Mouse (Mus musculus): ENCODE measurements around the gene Zswim8. TPM values are rescaled to one million over a fixed set of nuclear protein-coding genes. Genes with fewer than 3 reads are reported as not detected.
A peak's percentile ranks its signal among the peaks of the same experiment; 100 is the strongest.

Zswim8 gene
- total RNA-seq, 1 experiment from 2014 or later: 36.0 TPM

DNA sequence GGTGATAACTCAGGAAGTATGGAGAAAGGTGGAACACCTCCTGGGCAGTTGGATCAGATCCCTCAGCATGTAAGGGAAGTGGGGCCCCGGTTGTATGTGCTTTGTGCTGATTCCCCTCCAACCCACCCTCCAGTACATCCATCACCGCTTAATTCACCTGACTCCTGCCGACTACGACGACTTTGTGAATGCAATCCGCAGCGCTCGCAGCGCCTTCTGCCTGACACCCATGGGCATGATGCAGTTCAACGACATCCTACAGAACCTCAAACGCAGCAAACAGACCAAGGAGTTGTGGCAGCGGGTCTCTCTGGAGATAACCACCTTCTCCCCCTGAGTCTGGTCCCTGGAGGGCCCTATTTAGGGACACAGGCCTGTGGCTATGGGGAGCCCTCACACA lies 15.7 kb downstream of the Zswim8 start:
- no peak for ATAC-seq (replicated peaks; ENCODE audit: insufficient number of reproducible peaks, low FRiP score, low TSS enrichment, poor library complexity, severe bottlenecking)

DNA sequence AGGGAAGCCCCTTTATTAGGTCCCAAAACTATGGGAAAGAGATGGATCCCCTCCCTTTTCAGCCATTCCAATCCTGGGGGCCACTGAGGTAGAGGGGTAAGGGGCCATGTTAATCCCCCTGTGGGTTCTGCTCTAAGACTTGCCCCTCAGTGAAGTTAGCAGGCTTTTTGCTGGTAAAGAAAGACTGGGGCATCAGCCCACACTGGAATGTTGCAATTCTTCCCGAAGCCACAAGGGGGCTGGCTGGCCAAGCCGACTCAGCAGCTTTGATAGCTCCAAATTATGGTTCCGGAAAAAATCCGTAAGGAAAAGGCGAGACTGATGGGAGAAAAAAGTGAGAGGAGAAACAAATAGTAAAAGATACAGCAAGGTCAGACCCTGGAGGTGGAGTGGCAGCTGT lies 16.7 kb downstream of the Zswim8 start:
- no peak for ATAC-seq (replicated peaks; ENCODE audit: insufficient number of reproducible peaks, low FRiP score, low TSS enrichment, poor library complexity, severe bottlenecking)

- ATAC-seq (replicated peaks; ENCODE audit: insufficient number of reproducible peaks, low FRiP score, low TSS enrichment, poor library complexity, severe bottlenecking): no peak
These were observed 18.4 kb downstream of the Zswim8 start for GRCm38 (mm10) chr14:20725660-20726339.

- no peak for ATAC-seq (replicated peaks; ENCODE audit: insufficient number of reproducible peaks, low FRiP score, low TSS enrichment, poor library complexity, severe bottlenecking)
These were observed 22.5 kb downstream of the Zswim8 start for GRCm38 (mm10) chr14:20729871-20730270.

DNA sequence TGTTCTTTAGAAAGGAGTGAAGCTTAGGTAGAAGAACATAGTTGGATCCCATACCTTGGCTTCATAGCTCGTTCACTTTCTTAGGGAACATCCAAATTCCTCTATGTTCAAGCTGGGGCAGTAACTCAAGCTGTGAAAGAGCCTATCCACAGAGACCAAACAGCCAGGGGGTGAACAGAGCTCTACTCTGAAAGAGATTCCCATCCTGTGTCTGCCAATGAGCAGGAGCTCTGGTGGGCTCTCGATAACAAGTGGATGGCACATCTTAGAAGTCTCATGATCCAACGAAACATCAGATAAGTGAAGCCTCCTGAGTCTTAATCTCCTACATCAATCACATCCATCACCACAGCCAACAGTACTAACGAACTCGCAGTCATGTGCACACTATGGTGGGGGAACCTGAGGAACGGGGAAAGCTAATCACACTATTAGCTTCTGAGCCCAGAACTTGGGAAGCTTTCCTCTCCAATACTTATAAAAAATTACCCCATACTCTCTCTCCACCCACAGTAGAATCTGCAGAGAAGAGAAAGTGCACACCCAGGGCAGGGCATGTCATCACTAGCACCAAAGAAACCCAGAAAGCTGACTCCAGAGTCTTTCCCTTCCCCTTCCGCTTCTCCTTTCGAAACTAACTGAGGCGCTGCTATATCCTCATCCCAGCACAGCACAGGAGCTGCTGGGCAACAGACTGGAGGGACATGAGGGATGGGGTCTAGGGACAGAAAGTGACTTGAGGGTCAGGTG lies 23.7 kb downstream of the Zswim8 start:
- no peak; the same call in 1 of the 2 replicates for ATAC-seq (replicated peaks; ENCODE audit: insufficient number of reproducible peaks, low FRiP score, low TSS enrichment, poor library complexity, severe bottlenecking)

DNA sequence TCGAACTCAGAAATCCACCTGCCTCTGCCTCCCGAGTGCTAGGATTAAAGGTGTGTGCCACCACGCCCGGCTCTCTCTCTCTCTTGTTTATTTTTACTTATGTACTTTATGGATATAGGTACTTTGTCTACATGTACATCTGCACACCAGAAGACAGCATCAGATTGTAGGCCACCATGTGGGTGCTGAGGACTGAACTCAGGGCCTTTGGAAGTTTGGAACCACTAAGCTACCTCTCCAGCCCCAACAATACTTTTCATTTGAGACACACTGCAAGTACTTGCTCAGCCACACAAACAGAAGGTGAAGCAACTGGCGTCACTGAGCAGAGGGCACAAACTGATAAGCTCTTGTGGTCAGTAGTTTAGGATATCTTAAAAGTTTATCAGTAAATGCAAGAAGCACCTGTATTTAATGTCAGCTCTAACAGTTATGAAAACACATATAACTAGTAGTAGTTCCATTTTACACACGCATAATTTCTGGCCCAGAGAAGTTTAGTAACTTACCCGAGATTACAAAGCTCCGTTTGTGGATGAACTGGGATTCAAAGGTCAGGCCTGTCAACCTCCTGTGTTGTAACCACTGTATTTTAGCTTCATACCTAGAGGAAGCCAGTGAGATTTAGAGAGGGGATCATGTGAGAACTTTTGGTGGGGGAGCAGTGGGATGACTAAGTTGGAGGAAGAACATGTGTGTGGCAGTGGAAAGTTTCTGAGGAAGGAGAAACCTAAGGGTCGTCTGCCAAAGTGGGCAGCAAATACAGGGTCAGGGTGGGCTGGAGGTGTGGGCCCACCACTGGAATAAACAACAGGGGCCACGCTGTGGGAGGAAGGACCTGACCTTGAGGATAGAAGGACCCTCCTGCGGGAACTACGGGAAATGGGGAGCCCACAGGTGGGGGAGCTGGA lies 25.9 kb downstream of the Zswim8 start:
- no peak for ATAC-seq (replicated peaks; ENCODE audit: insufficient number of reproducible peaks, low FRiP score, low TSS enrichment, poor library complexity, severe bottlenecking)

DNA sequence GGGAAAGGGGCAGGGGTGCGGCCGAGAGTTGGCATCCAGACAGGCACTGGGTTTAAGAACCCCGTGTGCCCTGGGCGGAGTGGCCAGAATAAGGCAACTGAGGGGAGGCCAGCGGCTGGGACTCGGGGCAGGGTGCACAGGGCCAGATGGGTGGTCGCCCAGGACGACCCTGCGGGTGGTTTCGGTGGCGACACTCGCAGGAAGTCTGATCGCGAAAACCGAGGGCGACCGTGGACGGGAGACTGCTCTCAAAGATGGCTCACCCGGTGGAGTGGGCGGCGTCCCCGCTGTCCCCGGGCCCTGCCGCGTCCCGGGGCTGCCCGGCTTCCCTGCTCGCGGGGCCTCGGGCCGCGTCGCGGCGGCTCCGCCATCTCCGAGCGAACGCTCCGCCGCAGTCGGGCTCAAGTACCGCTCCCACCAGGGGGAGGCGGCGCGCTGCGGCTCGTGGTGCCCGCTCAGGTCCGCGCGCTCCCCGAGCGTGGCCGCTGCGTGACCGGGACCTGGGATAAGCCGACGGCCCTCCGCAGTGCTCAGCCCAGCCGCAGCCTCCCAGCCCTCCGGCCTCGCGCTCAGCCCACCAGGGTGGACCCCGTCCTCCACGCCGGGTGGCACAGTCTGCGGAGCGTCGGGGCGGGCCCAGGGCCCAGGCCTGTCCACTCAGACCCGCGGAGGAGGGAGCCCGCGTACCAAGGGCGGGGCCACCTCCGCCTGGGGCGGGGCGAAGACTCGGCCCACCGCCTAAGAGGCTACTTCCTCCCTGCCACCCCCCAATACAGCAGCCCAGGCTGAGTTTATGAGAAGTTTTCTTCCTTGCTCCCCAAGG lies 26.8 kb downstream of the Zswim8 start, which contains the start of gene Ndst2:
Gene Ndst2 (minus strand): TSS at position 611 of the 823 bp plus-strand sequence.
- peak; percentile 83 for ATAC-seq (replicated peaks; ENCODE audit: insufficient number of reproducible peaks, low FRiP score, low TSS enrichment, poor library complexity, severe bottlenecking)

- ATAC-seq (replicated peaks; ENCODE audit: insufficient number of reproducible peaks, low FRiP score, low TSS enrichment, poor library complexity, severe bottlenecking): no peak
These were observed 27.7 kb downstream of the Zswim8 start for GRCm38 (mm10) chr14:20735052-20735451.

GRCm38 (mm10) chr14:20735892-20736390 lies 28.6 kb downstream of the Zswim8 start:
- ATAC-seq (replicated peaks; ENCODE audit: insufficient number of reproducible peaks, low FRiP score, low TSS enrichment, poor library complexity, severe bottlenecking): no peak

- peak; percentile 25; the same call in 1 of the 2 replicates for ATAC-seq (replicated peaks; ENCODE audit: insufficient number of reproducible peaks, low FRiP score, low TSS enrichment, poor library complexity, severe bottlenecking)
These were observed 30.0 kb downstream of the Zswim8 start for GRCm38 (mm10) chr14:20737306-20737705.

- ATAC-seq (replicated peaks; ENCODE audit: insufficient number of reproducible peaks, low FRiP score, low TSS enrichment, poor library complexity, severe bottlenecking): no peak
These were observed 31.2 kb downstream of the Zswim8 start for GRCm38 (mm10) chr14:20738511-20738910.

- ATAC-seq (replicated peaks; ENCODE audit: insufficient number of reproducible peaks, low FRiP score, low TSS enrichment, poor library complexity, severe bottlenecking): no peak
These were observed 33.9 kb downstream of the Zswim8 start for GRCm38 (mm10) chr14:20741301-20741700.

DNA sequence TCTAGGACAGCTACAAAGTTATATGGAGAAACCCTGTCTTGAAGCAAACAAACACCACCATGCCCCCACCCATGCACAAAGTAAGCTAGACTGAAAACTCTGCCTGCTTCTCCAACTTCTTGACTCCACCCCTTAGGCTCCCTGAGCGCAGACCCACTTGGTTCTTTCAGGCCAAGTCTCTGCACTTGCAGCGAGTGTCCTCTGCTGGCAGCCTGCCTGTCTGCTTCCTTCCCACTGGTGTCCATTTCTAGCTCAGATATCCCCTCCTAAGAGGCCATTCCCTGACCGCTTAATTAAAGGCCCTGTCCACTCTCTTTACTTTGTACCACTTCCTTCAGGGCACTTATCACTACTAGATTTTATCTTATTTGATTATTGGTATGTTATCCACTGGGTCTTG lies 36.3 kb downstream of the Zswim8 start:
- no peak for ATAC-seq (replicated peaks; ENCODE audit: insufficient number of reproducible peaks, low FRiP score, low TSS enrichment, poor library complexity, severe bottlenecking)

DNA sequence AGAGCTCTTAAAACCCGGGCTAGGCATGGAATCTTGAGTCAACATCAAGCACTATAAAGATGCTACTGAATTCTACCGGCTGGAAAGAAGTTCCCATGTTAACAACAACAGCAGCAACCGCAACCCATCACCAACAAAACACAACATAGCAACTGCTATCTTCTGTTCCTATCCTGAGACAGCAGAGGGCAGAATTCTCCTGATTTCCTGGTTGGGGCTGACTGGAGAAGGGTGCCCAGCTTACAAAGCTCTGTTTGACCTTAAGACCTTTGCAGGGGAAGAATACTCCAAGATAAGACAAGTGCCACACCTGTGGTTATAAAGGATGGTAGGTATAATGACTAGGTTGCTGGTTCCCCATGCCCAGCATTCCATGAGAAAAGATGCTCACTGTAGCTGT lies 39.6 kb downstream of the Zswim8 start:
- no peak for ATAC-seq (replicated peaks; ENCODE audit: insufficient number of reproducible peaks, low FRiP score, low TSS enrichment, poor library complexity, severe bottlenecking)

DNA sequence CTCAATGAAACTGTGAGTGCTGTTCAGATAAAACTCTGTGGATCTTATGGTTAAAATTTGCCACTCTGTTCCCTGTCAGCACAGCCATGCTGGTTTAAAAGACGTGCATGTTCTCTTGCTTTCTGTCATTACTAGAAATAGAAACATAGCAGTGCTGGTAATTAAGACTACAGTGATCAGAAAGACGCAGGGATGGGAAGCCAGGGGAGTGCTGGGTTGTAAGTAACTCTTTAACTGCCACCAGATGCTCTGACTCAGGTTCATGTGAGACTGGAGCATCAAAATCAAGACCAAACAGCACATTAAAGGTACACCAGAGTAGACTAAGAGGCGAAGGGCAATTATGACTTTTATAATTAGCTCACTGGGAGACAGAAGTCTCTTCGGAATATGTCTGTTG lies 41.0 kb downstream of the Zswim8 start:
- ATAC-seq (replicated peaks; ENCODE audit: insufficient number of reproducible peaks, low FRiP score, low TSS enrichment, poor library complexity, severe bottlenecking): no peak

DNA sequence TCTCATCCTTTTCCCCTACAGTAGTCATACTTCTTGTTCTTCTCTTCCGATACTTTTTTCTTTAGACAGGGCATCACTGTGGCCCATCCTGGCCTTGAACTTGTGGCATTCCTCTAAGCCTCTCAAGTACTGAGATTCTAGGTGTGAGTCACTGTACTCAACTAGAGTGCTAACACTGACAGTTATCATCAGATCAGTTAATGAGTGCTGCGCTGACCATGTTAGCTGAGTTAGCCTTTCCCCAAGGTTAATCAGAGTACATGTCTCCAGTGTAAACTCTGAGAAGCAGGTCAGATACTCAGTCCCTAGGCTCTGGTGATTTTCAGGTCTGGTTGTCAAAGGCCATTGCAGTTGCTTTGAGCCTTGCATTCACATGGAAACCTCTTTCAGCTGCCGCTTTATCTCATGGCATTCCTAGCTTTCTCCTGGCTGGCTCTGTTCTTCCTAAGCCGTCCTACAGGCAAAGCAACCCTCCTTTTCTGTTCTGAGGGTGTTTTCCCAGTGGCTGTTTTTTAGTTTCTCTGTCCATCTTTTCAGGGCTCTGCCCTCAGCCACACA lies 42.2 kb downstream of the Zswim8 start:
- ATAC-seq (replicated peaks; ENCODE audit: insufficient number of reproducible peaks, low FRiP score, low TSS enrichment, poor library complexity, severe bottlenecking): no peak

GRCm38 (mm10) chr14:20750503-20750902 lies 43.2 kb downstream of the Zswim8 start:
- ATAC-seq (replicated peaks; ENCODE audit: insufficient number of reproducible peaks, low FRiP score, low TSS enrichment, poor library complexity, severe bottlenecking): no peak

- ATAC-seq (replicated peaks; ENCODE audit: insufficient number of reproducible peaks, low FRiP score, low TSS enrichment, poor library complexity, severe bottlenecking): no peak
These were observed 46.4 kb downstream of the Zswim8 start for GRCm38 (mm10) chr14:20753792-20754191.

Measured in monocyte, adult 5-6 weeks (primary cell).